Mouse (Mus musculus) lung, adult 2 months (tissue): ENCODE data around the gene Kdm1a.

ENCODE experiments used
- CTCF ChIP-seq: fragments of 200-500 bp; IDR thresholded peaks from 2 replicates; pipeline ENCODE4 v1.5.1; 2011; ENCODE audit warnings: mild to moderate bottlenecking, low read length, control low read depth; ENCODE audit not compliant: insufficient read depth
- POLR2A ChIP-seq: fragments of 200-500 bp; IDR thresholded peaks from 2 replicates; pipeline ENCODE4 v1.6.1; 2011; ENCODE audit warnings: low read depth, mild to moderate bottlenecking, control low read depth, low read length, borderline replicate concordance; ENCODE audit errors: extremely low read depth

DNA sequence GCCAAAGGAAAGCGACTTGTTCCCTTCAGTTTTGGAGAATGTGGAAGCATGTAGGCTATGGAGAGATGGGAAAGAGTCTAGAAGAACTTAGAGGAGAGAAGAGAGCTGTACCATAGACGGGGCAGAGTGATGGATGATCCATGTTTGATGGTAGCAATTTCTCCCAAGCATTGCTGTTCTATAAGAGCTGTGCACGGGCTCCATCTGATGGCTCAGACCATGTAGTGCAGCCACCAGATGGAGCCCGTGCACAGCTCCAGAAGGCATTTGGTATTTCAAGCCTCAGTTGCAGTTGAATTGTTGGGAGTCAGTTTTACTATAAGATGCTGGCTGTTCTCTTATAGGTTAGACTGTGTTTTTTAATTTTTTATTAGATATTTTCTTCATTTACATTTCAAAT lies 76.1 kb downstream of the Kdm1a start:
- TF ChIP-seq CTCF = peak; percentile 66
- TF ChIP-seq POLR2A = no peak
